Mouse (Mus musculus) CH12.LX (cell line): ENCODE results near the gene Dlx3. TPM values are rescaled to one million over a fixed set of nuclear protein-coding genes. Genes with fewer than 3 reads are reported as not detected.

ENCODE experiments used
- DNase-seq: peaks from one replicate; pipeline ENCODE4 v3.0.0-alpha.2; 2013; ENCODE audit errors: extremely low read depth
- H3K27ac ChIP-seq: 2 replicates; pipeline ENCODE4 v1.5.1; 2012; ENCODE audit warnings: low read depth, mild to moderate bottlenecking, control low read depth, moderate library complexity; ENCODE audit not compliant: insufficient read depth
- H3K27me3 ChIP-seq: replicated peaks from 2 replicates; pipeline ENCODE3; 2012; ENCODE audit warnings: inconsistent platforms
- H3K36me3 ChIP-seq, 2 experiments: replicated peaks in 1 of 2; 2 replicates each; pipeline versions ENCODE3 to v1.6.1; 2012; ENCODE audit warnings: inconsistent platforms in 1 of 2, low read length in 1 of 2, mild to moderate bottlenecking in 1 of 2, mixed read lengths in 1 of 2, moderate library complexity in 1 of 2; ENCODE audit not compliant: control insufficient read depth in 1 of 2, insufficient read depth in 1 of 2
- H3K4me1 ChIP-seq, 2 experiments: 2 replicates each; pipeline ENCODE4 v1.6.1; 2012; ENCODE audit warnings: inconsistent platforms in 1 of 2, moderate library complexity in 1 of 2; ENCODE audit not compliant: insufficient read depth in 2 of 2, control insufficient read depth in 1 of 2
- H3K4me2 ChIP-seq: 2 replicates; pipeline ENCODE4 v1.6.1; 2012; ENCODE audit warnings: low read depth, mild to moderate bottlenecking, control low read depth; ENCODE audit not compliant: poor library complexity, insufficient read depth, severe bottlenecking
- H3K4me3 ChIP-seq, 3 experiments: fragments of 150-350 bp in 1 of 3; sonication (generic) in 1 of 3; replicated peaks in 1 of 3; 2 replicates each; pipeline versions ENCODE3 to v1.5.1; 2011 to 2012; ENCODE audit warnings: low read depth in 2 of 3, low read length in 2 of 3, mild to moderate bottlenecking in 2 of 3, moderate library complexity in 2 of 3, control low read depth in 1 of 3, improper control_type of control experiment in 1 of 3, inconsistent platforms in 1 of 3, mixed read lengths in 1 of 3; ENCODE audit not compliant: poor library complexity in 1 of 3
- H3K79me2 ChIP-seq: replicated peaks from 2 replicates; pipeline ENCODE4 v1.6.1; 2012; ENCODE audit warnings: mild to moderate bottlenecking, moderate library complexity; ENCODE audit not compliant: control insufficient read depth, poor library complexity, insufficient read depth, severe bottlenecking; ENCODE audit errors: extremely low read depth
- H3K9ac ChIP-seq: 2 replicates; pipeline ENCODE4 v1.6.1; 2012; ENCODE audit warnings: low read depth, mild to moderate bottlenecking, control low read depth, moderate library complexity; ENCODE audit not compliant: insufficient read depth
- H3K9me3 ChIP-seq: replicated peaks from 2 replicates; pipeline ENCODE3; 2012; ENCODE audit warnings: low read length, inconsistent platforms, mixed read lengths
- BHLHE40 ChIP-seq: IDR thresholded peaks from 2 replicates; pipeline ENCODE4 v1.6.1; 2011; ENCODE audit warnings: mild to moderate bottlenecking, low read depth, low read length, improper control_type of control experiment
- CHD1 ChIP-seq: IDR thresholded peaks from 2 replicates; pipeline ENCODE4 v1.6.1; 2012; ENCODE audit warnings: low read depth, low read length, improper control_type of control experiment, inconsistent platforms
- CHD2 ChIP-seq: IDR thresholded peaks from 2 replicates; pipeline ENCODE4 v1.6.1; 2011; ENCODE audit warnings: low read length, improper control_type of control experiment
- CTCF ChIP-seq, 2 experiments: IDR thresholded peaks in 1 of 2; conservative IDR thresholded peaks in 1 of 2; 2 replicates each; pipeline ENCODE4 v1.5.1; 2011 to 2012; ENCODE audit warnings: low read depth in 2 of 2, low read length in 2 of 2, improper control_type of control experiment in 1 of 2, inconsistent platforms in 1 of 2, mild to moderate bottlenecking in 1 of 2, moderate library complexity in 1 of 2
- E2F4 ChIP-seq: IDR thresholded peaks from 2 replicates; pipeline ENCODE4 v1.6.1; 2011; ENCODE audit warnings: low read depth, low read length, improper control_type of control experiment; ENCODE audit not compliant: insufficient replicate concordance
- ELF1 ChIP-seq: IDR thresholded peaks from 2 replicates; pipeline ENCODE4 v1.6.1; 2014; ENCODE audit warnings: low read depth, mild to moderate bottlenecking, inconsistent platforms, low read length, improper control_type of control experiment
- EP300 ChIP-seq: IDR thresholded peaks from 2 replicates; pipeline ENCODE4 v1.6.1; 2011; ENCODE audit warnings: low read length, improper control_type of control experiment
- ETS1 ChIP-seq: conservative IDR thresholded peaks from 2 replicates; pipeline ENCODE4 v1.6.1; 2012; ENCODE audit warnings: low read depth, mild to moderate bottlenecking, inconsistent platforms, low read length, improper control_type of control experiment, moderate library complexity
- GABPA ChIP-seq: IDR thresholded peaks from 2 replicates; pipeline ENCODE4 v1.6.1; 2012; ENCODE audit warnings: low read depth, low read length, improper control_type of control experiment, inconsistent platforms; ENCODE audit not compliant: insufficient replicate concordance
- HCFC1 ChIP-seq: IDR thresholded peaks from 2 replicates; pipeline ENCODE4 v1.6.1; 2012; ENCODE audit warnings: low read depth, mild to moderate bottlenecking, inconsistent platforms, low read length, improper control_type of control experiment
- IRF4 ChIP-seq: IDR thresholded peaks from 2 replicates; pipeline ENCODE4 v1.6.1; 2014; ENCODE audit warnings: low read depth, mild to moderate bottlenecking, inconsistent platforms, low read length, improper control_type of control experiment
- JUN ChIP-seq: IDR thresholded peaks from 2 replicates; pipeline ENCODE4 v1.6.1; 2011; ENCODE audit warnings: low read depth, mild to moderate bottlenecking, low read length, improper control_type of control experiment, moderate library complexity; ENCODE audit not compliant: insufficient read depth
- JUND ChIP-seq: conservative IDR thresholded peaks from 2 replicates; pipeline ENCODE4 v1.6.1; 2011; ENCODE audit warnings: low read depth, low read length, improper control_type of control experiment
- KAT2A ChIP-seq: IDR thresholded peaks from 2 replicates; pipeline ENCODE4 v1.6.1; 2012; ENCODE audit warnings: low read length, improper control_type of control experiment, inconsistent platforms; ENCODE audit not compliant: insufficient replicate concordance
- MAFK ChIP-seq: IDR thresholded peaks from 2 replicates; pipeline ENCODE4 v1.6.1; 2011; ENCODE audit warnings: low read length, improper control_type of control experiment; ENCODE audit not compliant: insufficient replicate concordance
- MAX ChIP-seq: IDR thresholded peaks from 2 replicates; pipeline ENCODE4 v1.6.1; 2011; ENCODE audit warnings: low read length, improper control_type of control experiment
- MAZ ChIP-seq: IDR thresholded peaks from 2 replicates; pipeline ENCODE4 v1.6.1; 2012; ENCODE audit warnings: low read depth, mild to moderate bottlenecking, inconsistent platforms, low read length, improper control_type of control experiment, moderate library complexity
- MEF2A ChIP-seq: IDR thresholded peaks from 2 replicates; pipeline ENCODE4 v1.6.1; 2014; ENCODE audit warnings: low read depth, mild to moderate bottlenecking, inconsistent platforms, low read length, improper control_type of control experiment, borderline replicate concordance
- MXI1 ChIP-seq: IDR thresholded peaks from 2 replicates; pipeline ENCODE4 v1.6.1; 2011; ENCODE audit warnings: mild to moderate bottlenecking, low read depth, low read length, improper control_type of control experiment
- MYC ChIP-seq: IDR thresholded peaks from 2 replicates; pipeline ENCODE4 v1.6.1; 2011; ENCODE audit warnings: low read depth, mild to moderate bottlenecking, improper control_type of control experiment, low read length
- NELFE ChIP-seq: IDR thresholded peaks from 2 replicates; pipeline ENCODE4 v1.6.1; 2011; ENCODE audit warnings: low read depth, low read length, improper control_type of control experiment
- NRF1 ChIP-seq: IDR thresholded peaks from 2 replicates; pipeline ENCODE4 v1.6.1; 2014; ENCODE audit warnings: low read depth, mild to moderate bottlenecking, inconsistent platforms, low read length, improper control_type of control experiment, moderate library complexity
- PAX5 ChIP-seq: IDR thresholded peaks from 2 replicates; pipeline ENCODE4 v1.6.1; 2012; ENCODE audit warnings: low read length, inconsistent platforms, mixed read lengths
- POLR2A ChIP-seq: IDR thresholded peaks from 2 replicates; pipeline ENCODE4 v1.6.1; 2011; ENCODE audit warnings: low read depth, mild to moderate bottlenecking, improper control_type of control experiment, low read length
- POLR2AphosphoS2 ChIP-seq: IDR thresholded peaks from 2 replicates; pipeline ENCODE4 v1.6.1; 2011; ENCODE audit warnings: low read depth, low read length, improper control_type of control experiment
- RAD21 ChIP-seq: IDR thresholded peaks from 2 replicates; pipeline ENCODE4 v1.6.1; 2011; ENCODE audit warnings: low read depth, mild to moderate bottlenecking, low read length, improper control_type of control experiment, moderate library complexity
- RCOR1 ChIP-seq: conservative IDR thresholded peaks from 2 replicates; pipeline ENCODE4 v1.6.1; 2012; ENCODE audit warnings: low read depth, mild to moderate bottlenecking, inconsistent platforms, low read length, improper control_type of control experiment
- SIN3A ChIP-seq: IDR thresholded peaks from 2 replicates; pipeline ENCODE4 v1.6.1; 2012; ENCODE audit warnings: low read length, improper control_type of control experiment, inconsistent platforms
- SMC3 ChIP-seq: IDR thresholded peaks from 2 replicates; pipeline ENCODE4 v1.6.1; 2011; ENCODE audit warnings: low read depth, low read length, improper control_type of control experiment
- TBP ChIP-seq: conservative IDR thresholded peaks from 2 replicates; pipeline ENCODE4 v1.6.1; 2011; ENCODE audit warnings: low read depth, low read length, improper control_type of control experiment
- TCF12 ChIP-seq: IDR thresholded peaks from 2 replicates; pipeline ENCODE4 v1.6.1; 2014; ENCODE audit warnings: low read depth, mild to moderate bottlenecking, inconsistent platforms, low read length, improper control_type of control experiment
- UBTF ChIP-seq: IDR thresholded peaks from 2 replicates; pipeline ENCODE4 v1.6.1; 2012; ENCODE audit warnings: low read depth, mild to moderate bottlenecking, inconsistent platforms, low read length, improper control_type of control experiment, moderate library complexity
- USF1 ChIP-seq: IDR thresholded peaks from 2 replicates; pipeline ENCODE4 v1.6.1; 2014; ENCODE audit warnings: low read depth, mild to moderate bottlenecking, inconsistent platforms, low read length, improper control_type of control experiment
- USF2 ChIP-seq: conservative IDR thresholded peaks from 2 replicates; pipeline ENCODE4 v1.6.1; 2011; ENCODE audit warnings: low read depth, low read length, improper control_type of control experiment
- ZC3H11A ChIP-seq: IDR thresholded peaks from 2 replicates; pipeline ENCODE4 v1.6.1; 2012; ENCODE audit warnings: low read depth, mild to moderate bottlenecking, inconsistent platforms, low read length, improper control_type of control experiment
- ZKSCAN1 ChIP-seq: IDR thresholded peaks from 2 replicates; pipeline ENCODE4 v1.6.1; 2012; ENCODE audit warnings: low read depth, inconsistent platforms, low read length, improper control_type of control experiment, borderline replicate concordance
- ZMIZ1 ChIP-seq: IDR thresholded peaks from 2 replicates; pipeline ENCODE4 v1.6.1; 2012; ENCODE audit warnings: low read depth, mild to moderate bottlenecking, inconsistent platforms, low read length, improper control_type of control experiment
- ZNF384 ChIP-seq: IDR thresholded peaks from 2 replicates; pipeline ENCODE4 v1.6.1; 2012; ENCODE audit warnings: low read depth, low read length, improper control_type of control experiment, inconsistent platforms
- dilution Hi-C: fragments of 300-500 bp; cut with MboI; formaldehyde crosslinking; loops from 2 replicates; pipeline ENCODE4 v1.14.3; 2020; ENCODE audit warnings: low sequenced_read_pairs; ENCODE audit not compliant: extremely low pct_unique_long_range_greater_than_20kb, extremely low pct_ligation_motif_present
- in situ Hi-C: fragments of 300-500 bp; cut with MboI; formaldehyde crosslinking; loops from 3 replicates; pipeline ENCODE4 v1.14.3; 2019; ENCODE audit warnings: low sequenced_read_pairs, low pct_ligation_motif_present, low pct_unique_long_range_greater_than_20kb, mixed read lengths
- polyA plus RNA-seq: library from polyadenylated mRNA; unstranded; fragments of >175 nt; gene quantifications from 2 replicates; pipeline ENCODE4 v1.2.1, GENCODE M21; 2012; ENCODE audit warnings: low read depth; ENCODE audit not compliant: insufficient read length
- total RNA-seq, 2 experiments: library from RNA; depleted of rRNA; stranded (reverse); fragments of 300-350 nt in 1 of 2; fragments of >200 nt in 1 of 2; gene quantifications; 2 replicates each; pipeline ENCODE4 v1.2.3; 2012 to 2014

Dlx3 gene
- total and polyA plus RNA-seq, 3 experiments: 0.08 to 0.55 (median 0.17) TPM

- no peak overlapping the region for H3K4me2 ChIP-seq
- dilution Hi-C loops: no loop called here
- H3K79me2 ChIP-seq: no peaks in the 10 kb centered on the region
- peaks cover 58% of the 10 kb centered on the region for H3K27me3 ChIP-seq
- no peak overlapping the region for H3K4me3 ChIP-seq
- TF ChIP-seq RCOR1 (no peak), MAZ (no peak), POLR2AphosphoS2 (no peak), ZKSCAN1 (no peak), TBP (no peak), MYC (no peak), TCF12 (0 out of 2 replicates have a peak, but pooled peaks have one; percentile 28), CHD1 (no peak), MEF2A (no peak), SMC3 (peak; percentile 100), HCFC1 (no peak), USF1 (no peak), NELFE (peak; percentile 56; the same call in 1 of the 2 replicates), CHD2 (no peak), RAD21 (peak; percentile 98), JUN (no peak), USF2 (no peak), CTCF (conservative IDR thresholded peaks at IDR 0.05 in 1 of 2, IDR thresholded peaks at IDR 0.05 in 1 of 2; ENCODE audit: low read depth in 2 of 2, low read length in 2 of 2) (peak; percentile 55 to 99; a peak in 3 of 4 replicates), IRF4 (peak; percentile 36; the same call in 1 of the 2 replicates), EP300 (no peak), ZMIZ1 (no peak), SIN3A (no peak), BHLHE40 (no peak), E2F4 (no peak), ELF1 (no peak), MAFK (no peak), ZC3H11A (peak; percentile 84), ZNF384 (no peak), KAT2A (no peak), UBTF (no peak), JUND (no peak), MXI1 (no peak), GABPA (no peak), MAX (0 out of 2 replicates have a peak, but pooled peaks have one; percentile 46), ETS1 (no peak), NRF1 (no peak), PAX5 (no peak), POLR2A (no peak)
- no peaks in the 10 kb centered on the region for H3K9me3 ChIP-seq
- peak; percentile 61 for DNase-seq
- H3K9ac ChIP-seq: no peak overlapping the region
- H3K4me1 ChIP-seq: no peaks in the 10 kb centered on the region; a peak in 1 of 4 replicates
- no peaks in the 10 kb centered on the region for H3K36me3 ChIP-seq
- no peak overlapping the region for H3K27ac ChIP-seq
- in situ Hi-C loops: loop anchor here (10.0 kb wide), 1 partner anchor 406 kb away; no protein-coding TSS in a partner anchor
Measured at GRCm38 (mm10) chr11:95118505-95118904, 1.4 kb upstream of the Dlx3 start.
